Mouse (Mus musculus) left cerebral cortex, postnatal 4 days (tissue): ENCODE results near the gene Dll1. TPM values are rescaled to one million over a fixed set of nuclear protein-coding genes. Genes with fewer than 3 reads are reported as not detected.
A peak's percentile ranks its signal among the peaks of the same experiment; 100 is the strongest.

ENCODE experiments used
- DNase-seq: peaks from one replicate; pipeline ENCODE4 v3.0.0-alpha.2; 2022
- intact Hi-C: fragments of 180-260 bp; cut with DNase I; formaldehyde crosslinking; loops from one replicate; pipeline ENCODE4 v1.15.1; 2025
- total RNA-seq, 2 experiments: library from RNA; stranded (reverse); gene quantifications; 2 replicates each; pipeline ENCODE4 v1.2.3; 2021

Gene Dll1
- total RNA-seq, 2 experiments from 2014 or later: 18.9 to 20.8 TPM

GRCm38 (mm10) chr17:15379741-15380526 is 3.3 kb upstream of the Dll1 start:
- no peak for DNase-seq
- intact Hi-C loops: loop anchor here (2.0 to 10.0 kb wide), 2 partner anchors 175 to 315 kb away; no protein-coding TSS in a partner anchor

GRCm38 (mm10) chr17:15378413-15379109 is 1.9 kb upstream of the Dll1 start:
- DNase-seq: no peak
- intact Hi-C loops: loop anchor here (2.0 to 10.0 kb wide), 2 partner anchors 174 to 314 kb away; no protein-coding TSS in a partner anchor

- DNase-seq: no peak
- intact Hi-C loops: loop anchor here (2.0 to 10.0 kb wide), 2 partner anchors 173 to 313 kb away; no protein-coding TSS in a partner anchor
Measured at GRCm38 (mm10) chr17:15377901-15378300, 1.2 kb upstream of the Dll1 start.

- intact Hi-C loops: loop anchor here (10.0 kb wide), 1 partner anchor 171 kb away; no protein-coding TSS in a partner anchor
- peak; percentile 72 for DNase-seq
Measured at GRCm38 (mm10) chr17:15375701-15376493, 775 bp downstream of the Dll1 start.

- no peak for DNase-seq
- intact Hi-C loops: loop anchor here (10.0 kb wide), 1 partner anchor 170 kb away; no protein-coding TSS in a partner anchor
Measured at GRCm38 (mm10) chr17:15375224-15375623, 1.4 kb downstream of the Dll1 start.

GRCm38 (mm10) chr17:15374321-15375141 is 2.1 kb downstream of the Dll1 start:
- no peak for DNase-seq
- intact Hi-C loops: loop anchor here (10.0 kb wide), 1 partner anchor 170 kb away; no protein-coding TSS in a partner anchor

GRCm38 (mm10) chr17:15372931-15373652 is 3.6 kb downstream of the Dll1 start:
- no peak for DNase-seq
- intact Hi-C loops: loop anchor here (10.0 kb wide), 1 partner anchor 168 kb away; no protein-coding TSS in a partner anchor

- intact Hi-C loops: loop anchor here (10.0 kb wide), 1 partner anchor 167 kb away; no protein-coding TSS in a partner anchor
- DNase-seq: no peak
Measured at GRCm38 (mm10) chr17:15371967-15372835, 4.5 kb downstream of the Dll1 start.

- intact Hi-C loops: loop anchor here (10.0 kb wide), 1 partner anchor 166 kb away; no protein-coding TSS in a partner anchor
- DNase-seq: no peak
Measured at GRCm38 (mm10) chr17:15370401-15370800, 6.3 kb downstream of the Dll1 start.

- intact Hi-C loops: no loop called here
- DNase-seq: no peak
Measured at GRCm38 (mm10) chr17:15365650-15366049, 11.0 kb downstream of the Dll1 start.

- no peak for DNase-seq
- intact Hi-C loops: no loop called here
Measured at GRCm38 (mm10) chr17:15363656-15364055, 13.0 kb downstream of the Dll1 start.

- intact Hi-C loops: no loop called here
- DNase-seq: no peak
Measured at GRCm38 (mm10) chr17:15357071-15357470, 19.6 kb downstream of the Dll1 start.

- intact Hi-C loops: no loop called here
- DNase-seq: no peak
Measured at GRCm38 (mm10) chr17:15356526-15356925, 20.1 kb downstream of the Dll1 start.

GRCm38 (mm10) chr17:15355072-15355471 is 21.6 kb downstream of the Dll1 start:
- no peak for DNase-seq
- intact Hi-C loops: no loop called here

- intact Hi-C loops: no loop called here
- DNase-seq: no peak
Measured at GRCm38 (mm10) chr17:15354006-15354405, 22.7 kb downstream of the Dll1 start.

- DNase-seq: no peak
- intact Hi-C loops: no loop called here
Measured at GRCm38 (mm10) chr17:15352869-15353610, 23.6 kb downstream of the Dll1 start.

- no peak for DNase-seq
- intact Hi-C loops: no loop called here
Measured at GRCm38 (mm10) chr17:15350152-15350551, 26.5 kb downstream of the Dll1 start.
